Comparison of ENCODE assay signal across 9 mouse cellular contexts in genomic region chr5:140042002-140042611, GRCm38 (mm10).
DNase-seq lines count a peak whose midpoint lies in the region; ATAC-seq lines count a peak whose summit lies in the region.
"Had no signal": no experiment of that assay in that cellular context is flagged by ENCODE, and none has a peak within 500 bp of the region (broad histone marks: within the 10 kb centered on the region; RNA-seq: fewer than 3 reads in every experiment).

No protein-coding gene starts in this region.

- no peak for DNase-seq in lung, adult 18-20 months
- no peak for DNase-seq in embryo, embryonic 10 days (ENCODE audit: low spot score)
- DNase-seq in cerebellum, postnatal 14 days, result no peak
- DNase-seq: heart, postnatal 4 days had no signal

- no peak overlapping the region for H3K9ac ChIP-seq in forebrain, embryonic 13.5 days
- H3K9ac ChIP-seq in forebrain, embryonic 16.5 days (replicated peaks; ENCODE audit: low read depth, low read length), result no peak overlapping the region
- no peak overlapping the region for H3K9ac ChIP-seq in lung, embryonic 15.5 days
- no peak overlapping the region for H3K9ac ChIP-seq in embryonic facial prominence, embryonic 13.5 days

- WGBS in forebrain, embryonic 13.5 days, result 77% methylated on average over 3 of the region's 3 CpGs
- WGBS in forebrain, embryonic 16.5 days, result 76% methylated on average over 3 of the region's 3 CpGs
- WGBS in lung, embryonic 15.5 days, result 73% methylated on average over 3 of the region's 3 CpGs
- WGBS in embryonic facial prominence, embryonic 13.5 days, result 77% methylated on average over 3 of the region's 3 CpGs

- H3K27ac ChIP-seq in forebrain, embryonic 13.5 days, result no peak overlapping the region
- H3K27ac ChIP-seq in forebrain, embryonic 16.5 days (ENCODE audit: low read length), result no peak overlapping the region
- H3K27ac ChIP-seq in lung, embryonic 15.5 days, result no peak overlapping the region
- H3K27ac ChIP-seq in embryonic facial prominence, embryonic 13.5 days, result no peak overlapping the region

- no peak overlapping the region for H3K4me2 ChIP-seq in forebrain, embryonic 13.5 days
- H3K4me2 ChIP-seq in forebrain, embryonic 16.5 days (ENCODE audit: low read length), result no peak overlapping the region
- H3K4me2 ChIP-seq in lung, embryonic 15.5 days, result no peak overlapping the region
- no peak overlapping the region for H3K4me2 ChIP-seq in embryonic facial prominence, embryonic 13.5 days

- no peaks in the 10 kb centered on the region for H3K9me3 ChIP-seq in forebrain, embryonic 13.5 days (replicated peaks)
- no peaks in the 10 kb centered on the region for H3K9me3 ChIP-seq in forebrain, embryonic 16.5 days (ENCODE audit: control insufficient read depth, low read length)
- H3K9me3 ChIP-seq in lung, embryonic 15.5 days, result no peaks in the 10 kb centered on the region
- H3K9me3 ChIP-seq in embryonic facial prominence, embryonic 13.5 days, result no peaks in the 10 kb centered on the region

- no peaks in the 10 kb centered on the region for H3K36me3 ChIP-seq in forebrain, embryonic 13.5 days (ENCODE audit: poor library complexity, severe bottlenecking)
- no peaks in the 10 kb centered on the region for H3K36me3 ChIP-seq in forebrain, embryonic 16.5 days (ENCODE audit: control insufficient read depth, insufficient read depth)
- H3K36me3 ChIP-seq in lung, embryonic 15.5 days, result no peaks in the 10 kb centered on the region
- H3K36me3 ChIP-seq in embryonic facial prominence, embryonic 13.5 days, result no peaks in the 10 kb centered on the region

- peaks cover 18% of the 10 kb centered on the region for H3K4me1 ChIP-seq in forebrain, embryonic 13.5 days
- H3K4me1 ChIP-seq in forebrain, embryonic 16.5 days (replicated peaks; ENCODE audit: control insufficient read depth, insufficient read depth, low read length), result peaks cover 4% of the 10 kb centered on the region; the same call in 1 of the 2 replicates
- no peaks in the 10 kb centered on the region for H3K4me1 ChIP-seq in lung, embryonic 15.5 days
- H3K4me1 ChIP-seq in embryonic facial prominence, embryonic 13.5 days, result peaks cover 30% of the 10 kb centered on the region

- no peaks in the 10 kb centered on the region for H3K27me3 ChIP-seq in forebrain, embryonic 13.5 days
- no peaks in the 10 kb centered on the region for H3K27me3 ChIP-seq in forebrain, embryonic 16.5 days (replicated peaks; ENCODE audit: control insufficient read depth, insufficient read depth, low read length)
- H3K27me3 ChIP-seq in lung, embryonic 15.5 days, result no peaks in the 10 kb centered on the region
- H3K27me3 ChIP-seq in embryonic facial prominence, embryonic 13.5 days, result no peaks in the 10 kb centered on the region

- no peak overlapping the region for H3K4me3 ChIP-seq in forebrain, embryonic 13.5 days
- no peak overlapping the region for H3K4me3 ChIP-seq in forebrain, embryonic 16.5 days (replicated peaks; ENCODE audit: low read length)
- no peak overlapping the region for H3K4me3 ChIP-seq in lung, embryonic 15.5 days
- H3K4me3 ChIP-seq in embryonic facial prominence, embryonic 13.5 days, result no peak overlapping the region

- ATAC-seq in forebrain, embryonic 13.5 days, result peak; percentile 24; the same call in 1 of the 2 replicates
- ATAC-seq in forebrain, embryonic 16.5 days, result no peak
- 0 out of 2 replicates have a peak, but pooled peaks have one; percentile 20 for ATAC-seq in lung, embryonic 15.5 days (ENCODE audit: borderline replicate concordance, extremely low read depth, low FRiP score, low TSS enrichment)
- peak; percentile 35; the same call in 1 of the 2 replicates for ATAC-seq in embryonic facial prominence, embryonic 13.5 days (ENCODE audit: insufficient number of reproducible peaks, insufficient read depth, low FRiP score, low TSS enrichment, low read depth)
- peak; percentile 45 for ATAC-seq in megakaryocyte progenitor cell, adult 5-6 weeks (replicated peaks; ENCODE audit: poor library complexity)
